Mouse (Mus musculus) lung, embryonic 16.5 days (tissue): ENCODE data around the gene Lhfpl3. TPM values are rescaled to one million over a fixed set of nuclear protein-coding genes. Genes with fewer than 3 reads are reported as not detected.
"Not testable (repeated sequence)": the region's sequence is repeated elsewhere in the genome, so short reads cannot be mapped to it uniquely, and the experiment has no call there.

Experiments
- ATAC-seq: fragments of 200-750 bp; cut with Nextera tagmentation; 2 replicates; pipeline ENCODE4 v1.8.0; 2017; ENCODE audit warnings: low read depth, mild to moderate bottlenecking, moderate library complexity
- H3K27ac ChIP-seq: fragments of 300-500 bp; sonication (generic); 2 replicates; pipeline ENCODE4 v1.5.1; 2014; ENCODE audit warnings: mild to moderate bottlenecking, control low read depth, low read length
- H3K27me3 ChIP-seq: fragments of 300-500 bp; sonication (generic); 2 replicates; pipeline ENCODE4 v1.6.1; 2014; ENCODE audit warnings: low read depth, low read length, mixed read lengths; ENCODE audit not compliant: control insufficient read depth, insufficient read depth
- H3K36me3 ChIP-seq: fragments of 300-500 bp; sonication (generic); 2 replicates; pipeline ENCODE4 v1.6.1; 2014; ENCODE audit warnings: low read length; ENCODE audit not compliant: control insufficient read depth, insufficient read depth
- H3K4me1 ChIP-seq: fragments of 300-500 bp; sonication (generic); replicated peaks from 2 replicates; pipeline ENCODE4 v1.6.1; 2014; ENCODE audit warnings: low read length, mixed read lengths; ENCODE audit not compliant: control insufficient read depth, insufficient read depth
- H3K4me2 ChIP-seq: fragments of 300-500 bp; sonication (generic); 2 replicates; pipeline ENCODE4 v1.6.1; 2014; ENCODE audit warnings: low read depth, low read length, control low read depth
- H3K4me3 ChIP-seq: fragments of 300-500 bp; sonication (generic); 2 replicates; pipeline ENCODE4 v1.5.1; 2014; ENCODE audit warnings: mild to moderate bottlenecking, low read length, control low read depth
- H3K9ac ChIP-seq: fragments of 300-500 bp; sonication (generic); 2 replicates; pipeline ENCODE4 v1.6.1; 2014; ENCODE audit warnings: low read length, control low read depth
- H3K9me3 ChIP-seq: fragments of 300-500 bp; sonication (generic); 2 replicates; pipeline ENCODE4 v1.6.1; 2016; ENCODE audit warnings: low read length; ENCODE audit not compliant: control insufficient read depth
- WGBS: fragments of 180-500 bp; shearing (Covaris S2); extraction: QIAGEN DNeasy Blood & Tissue Kit; methylation state at CpG from one replicate; pipeline ENCODE4 v1.1.7; 2014; 5-methylcytosine and 5-hydroxymethylcytosine counted together
- polyA plus RNA-seq: library from polyadenylated mRNA; unstranded; fragments of >200 nt; fragmentation: Nextera tagmentation; extraction: Ambion mirVana; gene quantifications from 2 replicates; pipeline ENCODE4 v1.2.1, GENCODE M21; 2015

Lhfpl3 gene
- polyA plus RNA-seq, result 0.10 TPM in 1 of 2 replicates, not detected in the other

- Histone ChIP-seq H3K9ac (peak within 1 kb of the TSS; percentile 41; the same call in 1 of the 2 replicates), H3K36me3 (no peaks in the 10 kb centered on the region), H3K27ac (no peak within 1 kb of the TSS), H3K4me2 (peak within 1 kb of the TSS; percentile 88), H3K4me3 (peak within 1 kb of the TSS; percentile 53), H3K9me3 (no peaks in the 10 kb centered on the region), H3K27me3 (peaks cover 28% of the 10 kb centered on the region), H3K4me1 (peaks cover 11% of the 10 kb centered on the region; the same call in 1 of the 2 replicates)
- peak; percentile 64 for ATAC-seq
- WGBS, result under 1% methylated on average over 46 of the region's 53 CpGs
Measured at GRCm38 (mm10) chr5:22745885-22746532, at the start of gene Lhfpl3. Gene Lhfpl3, plus strand, starts transcription at chr5:22746059.

DNA sequence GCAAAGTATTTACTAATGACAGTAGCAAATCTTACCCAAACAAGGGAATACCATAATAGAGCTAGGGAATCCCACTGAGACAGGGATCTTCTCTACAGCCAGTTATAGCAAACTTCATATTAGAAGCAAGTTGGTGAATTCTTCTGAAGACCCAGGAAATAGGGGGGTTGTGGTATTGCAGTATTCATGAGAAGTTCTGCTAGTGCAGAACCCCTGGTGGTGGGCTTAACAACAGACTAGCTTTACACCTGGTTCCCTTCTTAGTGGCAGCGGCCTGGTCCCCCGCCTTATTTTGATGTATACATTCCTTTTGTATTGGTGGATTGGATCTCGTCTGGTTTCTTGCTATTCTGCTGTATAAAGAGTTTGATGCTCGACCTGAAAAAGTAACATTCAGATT, 39.6 kb upstream of the Lhfpl3 start:
- not testable (repeated sequence) for H3K4me1 ChIP-seq, H3K4me3 ChIP-seq, H3K4me2 ChIP-seq, H3K9me3 ChIP-seq, H3K9ac ChIP-seq, H3K36me3 ChIP-seq, ATAC-seq, H3K27ac ChIP-seq, H3K27me3 ChIP-seq
- WGBS, result 86% methylated on average over 4 of the region's 4 CpGs

- H3K36me3 ChIP-seq, result no peaks in the 10 kb centered on the region
Measured at GRCm38 (mm10) chr5:22745529-22745884, 352 bp upstream of the Lhfpl3 start.

GRCm38 (mm10) chr5:22746533-22747021, 718 bp downstream of the Lhfpl3 start:
- Histone ChIP-seq H3K27ac (no peak overlapping the region), H3K4me3 (peak overlapping the region; percentile 53), H3K4me1 (peaks cover 11% of the 10 kb centered on the region; the same call in 1 of the 2 replicates), H3K9me3 (no peaks in the 10 kb centered on the region), H3K27me3 (peaks cover 28% of the 10 kb centered on the region), H3K9ac (0 out of 2 replicates have a peak overlapping the region, but pooled peaks have one; percentile 41), H3K36me3 (no peaks in the 10 kb centered on the region), H3K4me2 (peak overlapping the region; percentile 88)
- peak; percentile 28; the same call in 1 of the 2 replicates for ATAC-seq
- WGBS, result under 1% methylated on average over 20 of the region's 20 CpGs

More at GRCm38 (mm10) chr5:22745529-22745884, 352 bp upstream of the Lhfpl3 start:
- Histone ChIP-seq H3K4me3 (peak overlapping the region; percentile 53), H3K4me1 (peaks cover 11% of the 10 kb centered on the region; the same call in 1 of the 2 replicates), H3K27me3 (peaks cover 28% of the 10 kb centered on the region), H3K4me2 (peak overlapping the region; percentile 88), H3K9ac (no peak overlapping the region; the same call in 1 of the 2 replicates), H3K27ac (no peak overlapping the region), H3K9me3 (no peaks in the 10 kb centered on the region)
- ATAC-seq, result no peak
- 2% methylated on average over 10 of the region's 10 CpGs for WGBS

DNA sequence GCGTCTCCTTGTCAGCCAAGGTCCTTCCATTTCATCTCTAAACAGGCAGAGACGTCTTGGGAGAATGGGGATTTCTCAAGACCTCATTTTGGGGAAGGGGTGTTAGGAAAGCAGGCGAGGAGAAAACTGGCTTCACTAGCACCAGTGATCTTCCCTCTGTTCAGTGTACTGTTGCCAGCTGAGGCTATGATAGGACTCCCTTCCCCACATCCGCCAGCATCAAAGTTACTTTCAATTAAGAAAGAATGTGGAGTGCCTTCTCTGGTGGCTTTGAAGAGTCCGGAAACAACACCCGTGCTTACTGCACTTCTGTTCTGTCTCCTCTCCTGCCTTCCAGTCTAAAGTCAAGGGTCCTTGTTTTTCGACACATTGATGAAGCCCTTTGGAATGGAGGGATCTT, 1.4 kb downstream of the Lhfpl3 start:
- H3K4me2 ChIP-seq, result no peak overlapping the region
- H3K27ac ChIP-seq, result no peak overlapping the region
- peak overlapping the region; percentile 8; the same call in 1 of the 2 replicates for H3K4me3 ChIP-seq
- H3K9ac ChIP-seq, result no peak overlapping the region
- no peak for ATAC-seq
- H3K36me3 ChIP-seq, result no peaks in the 10 kb centered on the region
- peaks cover 28% of the 10 kb centered on the region for H3K27me3 ChIP-seq
- no peaks in the 10 kb centered on the region for H3K9me3 ChIP-seq
- H3K4me1 ChIP-seq, result peaks cover 11% of the 10 kb centered on the region; the same call in 1 of the 2 replicates
- WGBS, result 3% methylated on average over 7 of the region's 7 CpGs

DNA sequence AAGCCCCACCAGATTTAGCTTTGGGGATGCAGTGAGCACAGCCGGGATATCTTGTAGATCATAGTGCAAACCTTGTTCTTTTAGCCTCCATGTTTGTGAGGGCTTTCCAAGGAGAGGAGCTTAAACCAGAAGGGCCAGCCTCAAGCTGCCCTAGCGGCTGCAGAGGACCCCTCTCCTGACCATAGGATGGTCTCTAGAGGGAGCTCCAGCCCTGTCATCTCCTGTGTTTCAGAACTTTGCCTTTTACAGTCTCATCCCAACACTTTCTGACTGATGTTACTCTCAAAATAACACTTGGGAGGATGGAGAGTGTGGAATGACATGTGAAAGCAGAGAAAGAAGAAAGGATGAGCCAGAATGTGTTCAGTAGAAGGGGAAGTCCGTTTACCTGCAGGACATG, 11.4 kb downstream of the Lhfpl3 start:
- H3K36me3 ChIP-seq, result no peaks in the 10 kb centered on the region
- no peak overlapping the region for H3K4me3 ChIP-seq
- no peaks in the 10 kb centered on the region for H3K27me3 ChIP-seq
- H3K4me1 ChIP-seq, result no peaks in the 10 kb centered on the region
- no peaks in the 10 kb centered on the region for H3K9me3 ChIP-seq
- no peak overlapping the region for H3K4me2 ChIP-seq
- 27% methylated on average over 3 of the region's 3 CpGs for WGBS
- no peak overlapping the region for H3K9ac ChIP-seq
- no peak for ATAC-seq
- no peak overlapping the region for H3K27ac ChIP-seq

DNA sequence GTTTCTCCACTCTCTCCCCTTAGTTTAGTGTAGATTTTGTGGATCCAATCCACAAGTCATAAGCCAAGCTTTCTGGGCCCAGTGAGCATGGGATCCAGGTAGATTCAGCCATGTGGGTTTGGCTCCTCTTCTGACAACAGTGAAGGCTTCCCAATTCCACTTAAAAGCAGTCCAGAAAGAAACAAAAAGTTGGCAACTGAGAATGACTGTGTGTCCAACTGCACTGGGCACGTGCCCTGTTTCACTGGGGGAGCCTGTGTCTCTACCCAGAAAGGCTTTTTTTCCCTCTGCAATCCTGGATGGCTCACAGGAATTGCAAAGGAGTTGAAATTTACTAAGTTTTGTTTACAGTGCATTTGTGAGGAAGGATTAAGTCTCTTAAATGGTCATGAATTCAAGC, 24.9 kb downstream of the Lhfpl3 start:
- ATAC-seq, result no peak
- H3K9me3 ChIP-seq, result 0 out of 2 replicates have a peak, but pooled peaks cover 2% of the 10 kb centered on the region
- WGBS, result 36% methylated on average over 1 of the region's 1 CpGs
- H3K9ac ChIP-seq, result no peak overlapping the region
- H3K27me3 ChIP-seq, result no peaks in the 10 kb centered on the region
- no peaks in the 10 kb centered on the region for H3K4me1 ChIP-seq
- H3K4me2 ChIP-seq, result no peak overlapping the region
- no peaks in the 10 kb centered on the region for H3K36me3 ChIP-seq
- H3K4me3 ChIP-seq, result no peak overlapping the region
- no peak overlapping the region for H3K27ac ChIP-seq

DNA sequence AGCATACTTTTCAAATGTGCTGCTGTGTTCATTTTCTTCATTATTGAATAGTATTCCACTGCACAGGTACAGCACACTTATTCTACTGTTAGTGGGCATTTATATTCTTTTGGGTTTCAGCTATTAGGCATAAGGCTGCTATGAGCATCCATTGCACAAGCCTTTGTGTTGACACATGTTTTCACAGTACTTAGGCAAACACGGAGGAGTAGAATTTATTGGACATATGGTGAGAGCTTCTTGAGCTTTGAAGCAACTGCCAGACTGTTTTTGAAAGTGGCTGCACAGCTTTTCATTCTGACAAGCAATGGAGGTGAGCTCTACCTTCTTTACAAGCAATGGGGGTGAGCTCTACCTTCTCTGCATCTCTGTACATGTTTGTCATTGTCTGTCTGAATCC, 49.5 kb downstream of the Lhfpl3 start:
- Histone ChIP-seq H3K4me3 (no peak overlapping the region), H3K4me2 (no peak overlapping the region), H3K9me3 (no peaks in the 10 kb centered on the region), H3K4me1 (no peaks in the 10 kb centered on the region), H3K9ac (no peak overlapping the region), H3K36me3 (no peaks in the 10 kb centered on the region), H3K27me3 (no peaks in the 10 kb centered on the region), H3K27ac (no peak overlapping the region)
- ATAC-seq, result no peak
- 58% methylated on average over 1 of the region's 1 CpGs for WGBS

DNA sequence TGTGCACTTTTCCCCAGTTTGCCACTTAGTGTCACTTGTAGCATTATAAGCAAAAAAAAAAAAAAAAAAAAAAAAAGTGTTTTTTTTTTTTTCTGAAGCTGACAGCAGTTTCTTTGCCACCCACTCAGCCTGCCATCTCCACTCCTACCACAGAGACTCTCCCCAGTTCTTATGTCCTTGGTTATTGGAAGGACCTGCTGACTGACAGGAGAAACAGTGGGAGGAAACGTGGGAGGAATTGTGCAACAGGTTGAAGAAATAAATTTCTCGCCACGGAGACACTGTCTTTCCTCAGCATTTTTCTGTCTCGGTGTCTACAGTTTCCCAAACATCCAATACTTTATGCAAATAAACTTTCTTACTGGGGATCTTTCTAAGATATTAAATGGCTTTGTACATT, 67.6 kb downstream of the Lhfpl3 start:
- Histone ChIP-seq H3K9me3 (no peaks in the 10 kb centered on the region), H3K4me2 (no peak overlapping the region), H3K27me3 (no peaks in the 10 kb centered on the region), H3K4me1 (no peaks in the 10 kb centered on the region), H3K9ac (no peak overlapping the region), H3K36me3 (no peaks in the 10 kb centered on the region), H3K4me3 (no peak overlapping the region), H3K27ac (no peak overlapping the region)
- ATAC-seq, result no peak
- 56% methylated on average over 4 of the region's 4 CpGs for WGBS
